Mouse (Mus musculus): Measurements from ENCODE around the gene Sbf2. TPM values are rescaled to one million over a fixed set of nuclear protein-coding genes. Genes with fewer than 3 reads are reported as not detected.
"Not testable (repeated sequence)": the region's sequence is repeated elsewhere in the genome, so short reads cannot be mapped to it uniquely, and the experiment has no call there.

The Sbf2 gene
- total and polyA plus RNA-seq, 2 experiments from 2014 or later = 21.3 to 64.6 TPM

GRCm38 (mm10) chr7:110646611-110647407 is 32.1 kb upstream of the Sbf2 start:
- Histone ChIP-seq H3K27me3 (ENCODE audit: control insufficient read depth, insufficient read depth, low read length) (no peaks in the 10 kb centered on the region), H3K4me1 (ENCODE audit: control insufficient read depth, insufficient read depth) (peaks cover 21% of the 10 kb centered on the region)

GRCm38 (mm10) chr7:110645859-110646258 is 31.1 kb upstream of the Sbf2 start:
- ATAC-seq (ENCODE audit: insufficient read depth, low read depth) (0 out of 2 replicates have a peak, but pooled peaks have one; percentile 10), DNase-seq (ENCODE audit: low spot score) (no peak)
- 67% methylated on average over 6 of the region's 6 CpGs for WGBS
- Histone ChIP-seq H3K27ac (ENCODE audit: low read depth) (no peak overlapping the region), H3K9me3 (replicated peaks; ENCODE audit: control insufficient read depth, low read length) (peaks cover 6% of the 10 kb centered on the region), H3K9ac (replicated peaks; ENCODE audit: low read depth, low read length) (no peak overlapping the region), H3K4me2 (ENCODE audit: low read depth, low read length) (no peak overlapping the region), H3K4me1 (ENCODE audit: control insufficient read depth, insufficient read depth) (peaks cover 23% of the 10 kb centered on the region), H3K27me3 (ENCODE audit: control insufficient read depth, insufficient read depth, low read length) (no peaks in the 10 kb centered on the region), H3K4me3 (ENCODE audit: low read depth, low read length) (no peak overlapping the region), H3K36me3 (replicated peaks; ENCODE audit: control insufficient read depth, insufficient read depth, low read length) (no peaks in the 10 kb centered on the region)
- TF ChIP-seq EP300 (IDR thresholded peaks at IDR 0.05; ENCODE audit: low read depth) (no peak), CTCF (IDR thresholded peaks at IDR 0.05; ENCODE audit: low read depth) (no peak)

More at GRCm38 (mm10) chr7:110646611-110647407, 32.1 kb upstream of the Sbf2 start:
- WGBS = 86% methylated on average over 8 of the region's 8 CpGs
- Histone ChIP-seq H3K4me3 (ENCODE audit: low read depth, low read length) (no peak overlapping the region), H3K9ac (replicated peaks; ENCODE audit: low read depth, low read length) (no peak overlapping the region), H3K27ac (ENCODE audit: low read depth) (no peak overlapping the region), H3K4me2 (ENCODE audit: low read depth, low read length) (no peak overlapping the region), H3K36me3 (replicated peaks; ENCODE audit: control insufficient read depth, insufficient read depth, low read length) (no peaks in the 10 kb centered on the region), H3K9me3 (replicated peaks; ENCODE audit: control insufficient read depth, low read length) (peaks cover 6% of the 10 kb centered on the region)
- ATAC-seq (ENCODE audit: insufficient read depth, low read depth) (no peak), DNase-seq (ENCODE audit: low spot score) (no peak)
- TF ChIP-seq CTCF (IDR thresholded peaks at IDR 0.05; ENCODE audit: low read depth) = no peak
- TF ChIP-seq EP300 (IDR thresholded peaks at IDR 0.05; ENCODE audit: low read depth) = no peak

GRCm38 (mm10) chr7:110645311-110645710 is 30.6 kb upstream of the Sbf2 start:
- ATAC-seq (ENCODE audit: insufficient read depth, low read depth) = peak; percentile 63
- TF ChIP-seq EP300 (IDR thresholded peaks at IDR 0.05; ENCODE audit: low read depth) = no peak
- TF ChIP-seq CTCF (IDR thresholded peaks at IDR 0.05; ENCODE audit: low read depth) = peak; percentile 75

DNA sequence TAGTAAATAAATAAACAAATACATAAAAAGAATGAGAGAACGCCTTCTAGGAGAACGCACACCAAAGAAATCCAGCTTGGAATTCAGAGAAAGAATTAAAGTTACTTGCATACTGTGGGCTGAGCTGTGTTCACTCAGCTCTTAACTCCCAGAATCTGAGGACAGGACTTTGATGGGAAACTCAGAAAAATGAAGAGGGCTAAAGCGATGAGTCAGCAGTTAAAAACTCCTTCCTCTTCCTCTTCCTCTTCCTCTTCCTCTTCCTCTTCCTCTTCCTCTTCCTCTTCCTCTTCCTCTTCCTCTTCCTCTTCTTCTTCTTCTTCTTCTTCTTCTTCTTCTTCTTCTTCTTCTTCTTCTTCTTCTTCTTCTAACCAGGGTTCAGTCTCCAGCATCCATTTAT is 25.2 kb upstream of the Sbf2 start:
- peaks cover 15% of the 10 kb centered on the region; the same call in 1 of the 2 replicates for H3K4me1 ChIP-seq (ENCODE audit: control insufficient read depth, insufficient read depth)
- not testable (repeated sequence) for H3K36me3 ChIP-seq (replicated peaks; ENCODE audit: control insufficient read depth, insufficient read depth, low read length); ATAC-seq (ENCODE audit: insufficient read depth, low read depth); H3K9ac ChIP-seq (replicated peaks; ENCODE audit: low read depth, low read length); H3K9me3 ChIP-seq (replicated peaks; ENCODE audit: control insufficient read depth, low read length); H3K4me3 ChIP-seq (ENCODE audit: low read depth, low read length); DNase-seq (ENCODE audit: low spot score); H3K27me3 ChIP-seq (ENCODE audit: control insufficient read depth, insufficient read depth, low read length); H3K27ac ChIP-seq (ENCODE audit: low read depth); H3K4me2 ChIP-seq (ENCODE audit: low read depth, low read length)
- WGBS = 99% methylated on average over 3 of the region's 3 CpGs

More at GRCm38 (mm10) chr7:110645311-110645710, 30.6 kb upstream of the Sbf2 start:
- Histone ChIP-seq H3K27ac (ENCODE audit: low read depth) (no peak overlapping the region), H3K36me3 (replicated peaks; ENCODE audit: control insufficient read depth, insufficient read depth, low read length) (no peaks in the 10 kb centered on the region), H3K4me2 (ENCODE audit: low read depth, low read length) (no peak overlapping the region), H3K4me3 (ENCODE audit: low read depth, low read length) (no peak overlapping the region), H3K27me3 (ENCODE audit: control insufficient read depth, insufficient read depth, low read length) (no peaks in the 10 kb centered on the region), H3K9me3 (replicated peaks; ENCODE audit: control insufficient read depth, low read length) (peaks cover 6% of the 10 kb centered on the region), H3K9ac (replicated peaks; ENCODE audit: low read depth, low read length) (no peak overlapping the region), H3K4me1 (ENCODE audit: control insufficient read depth, insufficient read depth) (peaks cover 23% of the 10 kb centered on the region)
- DNase-seq (ENCODE audit: low spot score) = peak; percentile 69
- 76% methylated on average over 5 of the region's 5 CpGs for WGBS

DNA sequence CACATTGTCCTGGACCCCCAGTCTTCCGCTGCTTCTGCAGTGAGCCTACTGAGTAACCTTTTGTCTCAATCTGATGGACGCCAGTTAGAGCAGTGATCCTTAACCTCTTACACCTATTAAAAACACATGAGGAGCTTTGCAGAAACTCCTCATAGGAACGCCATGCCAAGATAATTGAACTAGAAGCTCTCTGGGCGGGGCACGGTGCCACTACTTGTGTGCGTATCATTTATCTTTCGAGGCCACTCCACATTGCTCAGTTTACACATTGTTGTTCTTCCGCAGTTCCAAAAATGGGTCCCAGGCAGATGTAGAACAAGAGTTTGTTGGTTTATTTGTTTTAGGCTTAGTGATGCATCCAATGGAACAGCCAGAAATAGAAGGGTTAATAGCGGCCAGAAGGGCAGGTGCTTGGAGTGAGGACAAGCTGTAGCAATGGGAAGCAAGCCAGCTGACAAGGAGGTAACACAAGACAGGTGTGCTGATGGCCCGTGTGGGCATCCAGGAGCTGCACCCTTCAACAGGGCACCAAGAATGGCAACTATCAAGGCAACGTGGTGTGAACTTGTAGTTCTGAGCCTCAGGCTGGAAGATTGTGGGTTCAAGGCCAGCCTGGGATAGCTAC is 24.7 kb upstream of the Sbf2 start:
- no peak overlapping the region for H3K9ac ChIP-seq (replicated peaks; ENCODE audit: low read depth, low read length)
- H3K27me3 ChIP-seq (ENCODE audit: control insufficient read depth, insufficient read depth, low read length) = no peaks in the 10 kb centered on the region
- H3K36me3 ChIP-seq (replicated peaks; ENCODE audit: control insufficient read depth, insufficient read depth, low read length) = no peaks in the 10 kb centered on the region
- DNase-seq (ENCODE audit: low spot score) (no peak), ATAC-seq (ENCODE audit: insufficient read depth, low read depth) (no peak)
- no peak overlapping the region for H3K4me3 ChIP-seq (ENCODE audit: low read depth, low read length)
- 78% methylated on average over 11 of the region's 11 CpGs for WGBS
- H3K27ac ChIP-seq (ENCODE audit: low read depth) = no peak overlapping the region
- no peaks in the 10 kb centered on the region for H3K9me3 ChIP-seq (replicated peaks; ENCODE audit: control insufficient read depth, low read length)
- H3K4me2 ChIP-seq (ENCODE audit: low read depth, low read length) = no peak overlapping the region
- TF ChIP-seq CTCF (IDR thresholded peaks at IDR 0.05; ENCODE audit: low read depth) (no peak), EP300 (IDR thresholded peaks at IDR 0.05; ENCODE audit: low read depth) (no peak)
- H3K4me1 ChIP-seq (ENCODE audit: control insufficient read depth, insufficient read depth) = peaks cover 15% of the 10 kb centered on the region; the same call in 1 of the 2 replicates

All from heart, postnatal 0 days (tissue).